Mouse (Mus musculus): ENCODE results near the gene Mroh8. TPM values are rescaled to one million over a fixed set of nuclear protein-coding genes. Genes with fewer than 3 reads are reported as not detected.

Gene Mroh8
- polyA plus RNA-seq (2012; rRNA removed) = 1.1 and 1.3 TPM in 2 replicates

DNA sequence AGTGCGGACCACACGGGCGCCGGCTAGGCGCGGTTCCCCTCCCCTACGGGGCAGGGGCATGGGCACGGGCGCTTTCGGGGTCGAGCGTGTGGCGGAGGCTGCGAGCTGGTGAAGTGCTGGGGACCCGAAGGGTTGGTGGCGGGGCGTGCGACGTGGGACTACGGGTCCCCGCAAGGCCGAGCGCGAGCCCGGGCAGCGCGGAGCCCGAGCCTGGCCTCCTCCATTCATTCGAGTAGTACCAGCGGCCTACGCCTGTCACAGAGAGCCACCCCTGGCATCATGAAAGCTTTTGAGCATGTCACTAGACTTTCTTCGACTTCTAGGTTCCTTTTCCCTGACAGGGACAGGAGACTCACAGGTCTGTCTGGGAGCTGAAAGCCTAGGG lies at the start of gene Mroh8:
Mroh8 (minus strand) TSS at position 134 of the 385 bp plus-strand sequence.
- Histone ChIP-seq H3K4me1 (ENCODE audit: control insufficient read depth, insufficient read depth, low read length) (no peaks in the 10 kb centered on the region; the same call in none of the 2 replicates), H3K27ac (ENCODE audit: insufficient read depth, low read length) (peak within 1 kb of the TSS; percentile 72), H3K4me3 (replicated peaks; ENCODE audit: insufficient read depth, low read depth, low read length) (peak within 1 kb of the TSS; percentile 53), H3K27me3 (ENCODE audit: control insufficient read depth, insufficient read depth, low read length) (no peaks in the 10 kb centered on the region)
- under 1% methylated on average over 32 of the region's 32 CpGs for WGBS
- peak in 1 of 2 experiments; percentile 81 for DNase-seq
- no peak for TF ChIP-seq CTCF (IDR thresholded peaks at IDR 0.05; ENCODE audit: borderline replicate concordance, insufficient read depth, low read depth, low read length)
- TF ChIP-seq POLR2A (IDR thresholded peaks at IDR 0.05; ENCODE audit: borderline replicate concordance, insufficient read depth, low read length) = no peak

DNA sequence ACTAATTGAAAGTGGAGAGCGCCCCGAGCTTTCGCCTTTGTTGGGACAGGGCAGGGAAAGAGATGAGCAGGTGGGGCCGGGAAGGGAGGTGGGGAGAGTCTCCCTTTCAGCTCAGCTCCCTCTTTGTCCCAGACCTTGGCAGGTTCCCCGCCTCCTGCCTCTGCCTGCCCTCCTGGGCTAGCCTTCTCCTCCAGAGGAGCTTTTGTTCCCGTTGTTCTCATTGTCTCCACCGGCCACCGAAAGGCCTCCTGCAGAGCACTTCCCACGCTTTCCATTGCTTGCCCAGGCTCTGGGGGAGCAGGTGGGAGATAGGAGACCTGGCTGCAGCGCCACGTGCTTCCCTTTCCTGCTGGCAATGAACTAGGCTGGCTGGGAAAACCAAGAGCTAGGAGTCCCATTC lies 49.2 kb upstream of the Mroh8 start:
- H3K4me3 ChIP-seq (replicated peaks; ENCODE audit: insufficient read depth, low read depth, low read length) = no peak overlapping the region
- TF ChIP-seq POLR2A (IDR thresholded peaks at IDR 0.05; ENCODE audit: borderline replicate concordance, insufficient read depth, low read length) (no peak), CTCF (IDR thresholded peaks at IDR 0.05; ENCODE audit: borderline replicate concordance, insufficient read depth, low read depth, low read length) (no peak)
- no peaks in the 10 kb centered on the region for H3K27me3 ChIP-seq (ENCODE audit: control insufficient read depth, insufficient read depth, low read length)
- peaks cover 4% of the 10 kb centered on the region; the same call in 1 of the 2 replicates for H3K4me1 ChIP-seq (ENCODE audit: control insufficient read depth, insufficient read depth, low read length)
- H3K27ac ChIP-seq (ENCODE audit: insufficient read depth, low read length) = no peak overlapping the region
- no peak for DNase-seq
- WGBS = 25% methylated on average over 11 of the region's 11 CpGs

- no peak overlapping the region for H3K4me3 ChIP-seq (replicated peaks; ENCODE audit: insufficient read depth, low read depth, low read length)
- no peaks in the 10 kb centered on the region for H3K27me3 ChIP-seq (ENCODE audit: control insufficient read depth, insufficient read depth, low read length)
- no peak overlapping the region for H3K27ac ChIP-seq (ENCODE audit: insufficient read depth, low read length)
- 51% methylated on average over 5 of the region's 5 CpGs for WGBS
- H3K4me1 ChIP-seq (ENCODE audit: control insufficient read depth, insufficient read depth, low read length) = peaks cover 4% of the 10 kb centered on the region; the same call in 1 of the 2 replicates
- no peak for DNase-seq
- TF ChIP-seq POLR2A (IDR thresholded peaks at IDR 0.05; ENCODE audit: borderline replicate concordance, insufficient read depth, low read length) = no peak
- TF ChIP-seq CTCF (IDR thresholded peaks at IDR 0.05; ENCODE audit: borderline replicate concordance, insufficient read depth, low read depth, low read length) = no peak
Observed at GRCm38 (mm10) chr2:157328106-157328505, 48.8 kb upstream of the Mroh8 start.

GRCm38 (mm10) chr2:157325238-157325637 lies 45.9 kb upstream of the Mroh8 start:
- no peak for DNase-seq
- no peaks in the 10 kb centered on the region for H3K27me3 ChIP-seq (ENCODE audit: control insufficient read depth, insufficient read depth, low read length)
- H3K4me1 ChIP-seq (ENCODE audit: control insufficient read depth, insufficient read depth, low read length) = peaks cover 4% of the 10 kb centered on the region; the same call in 1 of the 2 replicates
- H3K4me3 ChIP-seq (replicated peaks; ENCODE audit: insufficient read depth, low read depth, low read length) = no peak overlapping the region
- WGBS = 88% methylated on average over 2 of the region's 2 CpGs
- H3K27ac ChIP-seq (ENCODE audit: insufficient read depth, low read length) = no peak overlapping the region
- TF ChIP-seq POLR2A (IDR thresholded peaks at IDR 0.05; ENCODE audit: borderline replicate concordance, insufficient read depth, low read length) (no peak), CTCF (IDR thresholded peaks at IDR 0.05; ENCODE audit: borderline replicate concordance, insufficient read depth, low read depth, low read length) (no peak)

DNA sequence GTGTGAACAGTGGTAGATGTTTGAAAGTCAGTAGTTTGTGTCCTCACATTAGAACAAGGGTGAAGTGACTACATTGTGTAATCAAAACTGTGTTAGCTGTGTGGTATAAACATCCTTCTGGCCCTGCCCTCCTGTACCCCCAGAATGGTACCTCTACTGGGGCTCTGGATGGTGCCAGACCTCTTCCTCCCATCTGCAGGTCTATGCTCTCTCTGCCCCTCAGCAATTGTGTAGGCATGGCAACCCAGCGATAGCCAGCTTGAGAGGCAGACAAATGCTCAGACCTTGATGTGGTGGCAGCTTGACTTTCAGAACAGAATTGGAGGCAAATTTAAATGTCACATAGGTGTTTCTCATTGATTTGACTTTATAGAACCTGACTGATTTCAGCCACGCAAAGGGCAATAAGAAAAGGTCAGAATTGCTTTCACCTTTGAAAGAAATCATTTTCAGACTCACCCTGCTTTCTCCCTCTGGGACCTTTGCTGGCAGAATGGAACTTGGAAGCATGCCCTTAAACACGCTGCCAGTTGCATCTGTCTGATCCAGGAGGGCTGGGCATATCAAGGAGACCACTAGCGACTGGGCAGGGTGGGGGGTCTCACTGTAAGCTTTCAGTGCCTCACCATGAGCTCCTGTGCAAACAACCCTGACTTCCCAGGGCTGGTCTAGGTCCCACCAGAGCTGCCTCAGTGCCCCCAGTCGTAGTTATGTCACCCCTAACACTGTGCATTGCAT lies 42.8 kb upstream of the Mroh8 start:
- no peak for TF ChIP-seq CTCF (IDR thresholded peaks at IDR 0.05; ENCODE audit: borderline replicate concordance, insufficient read depth, low read depth, low read length)
- no peak for TF ChIP-seq POLR2A (IDR thresholded peaks at IDR 0.05; ENCODE audit: borderline replicate concordance, insufficient read depth, low read length)
- whole genome bisulfite sequencing = 29% methylated on average over 5 of the region's 5 CpGs
- no peaks in the 10 kb centered on the region for H3K27me3 ChIP-seq (ENCODE audit: control insufficient read depth, insufficient read depth, low read length)
- no peak overlapping the region for H3K27ac ChIP-seq (ENCODE audit: insufficient read depth, low read length)
- no peak for DNase-seq
- no peak overlapping the region for H3K4me3 ChIP-seq (replicated peaks; ENCODE audit: insufficient read depth, low read depth, low read length)
- no peaks in the 10 kb centered on the region for H3K4me1 ChIP-seq (ENCODE audit: control insufficient read depth, insufficient read depth, low read length)

GRCm38 (mm10) chr2:157320886-157321285 lies 41.5 kb upstream of the Mroh8 start:
- Histone ChIP-seq H3K4me1 (ENCODE audit: control insufficient read depth, insufficient read depth, low read length) (no peaks in the 10 kb centered on the region), H3K4me3 (replicated peaks; ENCODE audit: insufficient read depth, low read depth, low read length) (no peak overlapping the region), H3K27me3 (ENCODE audit: control insufficient read depth, insufficient read depth, low read length) (no peaks in the 10 kb centered on the region), H3K27ac (ENCODE audit: insufficient read depth, low read length) (no peak overlapping the region)
- 68% methylated on average over 5 of the region's 5 CpGs for WGBS
- TF ChIP-seq CTCF (IDR thresholded peaks at IDR 0.05; ENCODE audit: borderline replicate concordance, insufficient read depth, low read depth, low read length) = no peak
- no peak for TF ChIP-seq POLR2A (IDR thresholded peaks at IDR 0.05; ENCODE audit: borderline replicate concordance, insufficient read depth, low read length)
- DNase-seq = no peak

GRCm38 (mm10) chr2:157320135-157320534 lies 40.8 kb upstream of the Mroh8 start:
- DNase-seq = no peak
- 79% methylated on average over 8 of the region's 8 CpGs for WGBS
- Histone ChIP-seq H3K27ac (ENCODE audit: insufficient read depth, low read length) (no peak overlapping the region), H3K4me1 (ENCODE audit: control insufficient read depth, insufficient read depth, low read length) (no peaks in the 10 kb centered on the region), H3K4me3 (replicated peaks; ENCODE audit: insufficient read depth, low read depth, low read length) (no peak overlapping the region), H3K27me3 (ENCODE audit: control insufficient read depth, insufficient read depth, low read length) (no peaks in the 10 kb centered on the region)
- TF ChIP-seq CTCF (IDR thresholded peaks at IDR 0.05; ENCODE audit: borderline replicate concordance, insufficient read depth, low read depth, low read length) (no peak), POLR2A (IDR thresholded peaks at IDR 0.05; ENCODE audit: borderline replicate concordance, insufficient read depth, low read length) (no peak)

DNA sequence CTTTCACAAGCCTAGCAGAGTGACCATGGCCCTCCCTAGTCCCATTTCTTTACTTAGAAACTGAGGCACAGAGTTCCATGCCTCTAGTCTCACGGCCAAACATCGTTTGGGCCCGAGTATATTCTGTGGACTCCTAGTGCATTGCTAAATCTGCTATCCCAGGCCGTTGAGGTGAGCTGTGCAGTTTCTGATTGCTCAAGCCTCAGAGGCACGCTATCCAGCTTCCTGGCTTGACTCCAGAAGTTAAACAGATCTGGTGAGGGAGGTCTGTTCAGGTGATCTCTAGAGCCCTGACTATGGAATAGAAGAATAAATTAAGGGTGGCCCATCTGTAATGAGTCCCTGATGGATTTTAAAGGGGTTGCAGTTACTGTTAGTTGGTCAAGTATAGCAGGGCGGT lies 37.9 kb upstream of the Mroh8 start:
- H3K27me3 ChIP-seq (ENCODE audit: control insufficient read depth, insufficient read depth, low read length) = no peaks in the 10 kb centered on the region
- no peak for TF ChIP-seq POLR2A (IDR thresholded peaks at IDR 0.05; ENCODE audit: borderline replicate concordance, insufficient read depth, low read length)
- no peak for TF ChIP-seq CTCF (IDR thresholded peaks at IDR 0.05; ENCODE audit: borderline replicate concordance, insufficient read depth, low read depth, low read length)
- H3K4me1 ChIP-seq (ENCODE audit: control insufficient read depth, insufficient read depth, low read length) = peaks cover 3% of the 10 kb centered on the region; the same call in 1 of the 2 replicates
- H3K27ac ChIP-seq (ENCODE audit: insufficient read depth, low read length) = no peak overlapping the region
- DNase-seq = no peak
- WGBS = 81% methylated on average over 6 of the region's 6 CpGs
- no peak overlapping the region for H3K4me3 ChIP-seq (replicated peaks; ENCODE audit: insufficient read depth, low read depth, low read length)
